Mouse (Mus musculus) 3134 (cell line): ENCODE measurements around the gene Nbea.

ENCODE experiments used
- DNase-seq: peaks from one replicate; pipeline ENCODE4 v3.0.0-alpha.2; 2011; ENCODE audit warnings: low spot score; ENCODE audit not compliant: insufficient read length; ENCODE audit errors: extremely low read depth

Gene Nbea

GRCm38 (mm10) chr3:55785266-55785980 lies 398.1 kb downstream of the Nbea start:
- DNase-seq: no peak

GRCm38 (mm10) chr3:55784101-55784500 lies 399.4 kb downstream of the Nbea start:
- DNase-seq: no peak

- DNase-seq: no peak
These were observed 400.1 kb downstream of the Nbea start for GRCm38 (mm10) chr3:55783171-55784081.

GRCm38 (mm10) chr3:55782771-55783170 lies 400.7 kb downstream of the Nbea start:
- no peak for DNase-seq

GRCm38 (mm10) chr3:55782056-55782687 lies 401.3 kb downstream of the Nbea start, which contains the start of gene Mab21l1:
TSS of gene Mab21l1 (plus strand) at chr3:55782510.
- no peak for DNase-seq

GRCm38 (mm10) chr3:55781429-55782055 lies 402.0 kb downstream of the Nbea start:
- DNase-seq: no peak

- no peak for DNase-seq
These were observed 403.1 kb downstream of the Nbea start for GRCm38 (mm10) chr3:55780120-55781070.

- no peak for DNase-seq
These were observed 404.5 kb downstream of the Nbea start for GRCm38 (mm10) chr3:55778764-55779730.

- no peak for DNase-seq
These were observed 406.0 kb downstream of the Nbea start for GRCm38 (mm10) chr3:55777501-55777900.

GRCm38 (mm10) chr3:55775753-55776152 lies 407.7 kb downstream of the Nbea start:
- DNase-seq: no peak

- no peak for DNase-seq
These were observed 408.3 kb downstream of the Nbea start for GRCm38 (mm10) chr3:55775245-55775644.

- no peak for DNase-seq
These were observed 409.3 kb downstream of the Nbea start for GRCm38 (mm10) chr3:55774203-55774602.

GRCm38 (mm10) chr3:55769308-55769707 lies 414.2 kb downstream of the Nbea start:
- no peak for DNase-seq

GRCm38 (mm10) chr3:55768654-55769053 lies 414.8 kb downstream of the Nbea start:
- DNase-seq: no peak

GRCm38 (mm10) chr3:55763591-55763990 lies 419.9 kb downstream of the Nbea start:
- no peak for DNase-seq

- no peak for DNase-seq
These were observed 425.2 kb downstream of the Nbea start for GRCm38 (mm10) chr3:55758297-55758696.

GRCm38 (mm10) chr3:55756602-55757190 lies 426.8 kb downstream of the Nbea start:
- no peak for DNase-seq
